Mouse (Mus musculus) kidney, adult 2 months (tissue): Measurements from ENCODE around the gene Cryba1.

Experiments
- CTCF ChIP-seq: fragments of 200-500 bp; conservative IDR thresholded peaks from 2 replicates; pipeline ENCODE4 v1.5.1; 2011; ENCODE audit warnings: low read depth, mild to moderate bottlenecking, control low read depth, low read length, moderate library complexity, mixed read lengths; ENCODE audit not compliant: insufficient read depth, insufficient read length
- POLR2A ChIP-seq: fragments of 200-500 bp; IDR thresholded peaks from one replicate; pipeline ENCODE4 v1.6.1; 2011; ENCODE audit warnings: low read depth, low read length, control low read depth

DNA sequence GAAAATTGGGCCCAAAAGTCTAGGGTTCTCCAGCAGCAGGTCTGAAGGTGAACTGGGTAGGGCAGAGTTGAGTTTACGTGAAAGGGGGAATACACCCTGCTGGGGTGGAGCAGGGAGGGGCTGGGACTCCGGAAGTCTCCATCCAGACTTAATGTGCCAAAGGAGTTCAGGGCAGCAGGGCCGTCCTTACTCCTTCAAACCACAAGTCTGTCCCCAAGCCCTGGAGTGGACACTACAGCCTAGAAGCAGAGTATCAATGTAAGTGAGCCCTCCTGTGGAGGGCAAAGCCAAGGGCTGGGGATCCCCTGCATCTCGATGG, 40.3 kb upstream of the Cryba1 start:
- no peak for TF ChIP-seq CTCF
- no peak for TF ChIP-seq POLR2A
